Mouse (Mus musculus) G1E (cell line): ENCODE measurements around the gene Grin2b. TPM values are rescaled to one million over a fixed set of nuclear protein-coding genes. Genes with fewer than 3 reads are reported as not detected.

ENCODE experiments used
- ATAC-seq: 2 replicates; pipeline ENCODE4 v1.8.0; 2016; ENCODE audit warnings: mild to moderate bottlenecking; ENCODE audit not compliant: insufficient number of reproducible peaks, poor library complexity, low FRiP score, severe bottlenecking; ENCODE audit errors: extremely low read depth
- DNase-seq: peaks from one replicate; pipeline ENCODE4 v3.0.0; 2012; ENCODE audit warnings: low spot score
- H3K27me3 ChIP-seq: 2 replicates; pipeline ENCODE4 v1.6.1; 2012; ENCODE audit warnings: mild to moderate bottlenecking, low read length, inconsistent platforms; ENCODE audit not compliant: insufficient read depth
- H3K36me3 ChIP-seq: replicated peaks from 2 replicates; pipeline ENCODE3; 2012; ENCODE audit warnings: mild to moderate bottlenecking, inconsistent platforms
- H3K4me1 ChIP-seq: 2 replicates; pipeline ENCODE4 v1.6.1; 2012; ENCODE audit warnings: low read depth, low read length, inconsistent platforms, mixed read lengths; ENCODE audit not compliant: insufficient read depth
- H3K4me3 ChIP-seq: 2 replicates; pipeline ENCODE4 v1.5.1; 2012; ENCODE audit warnings: low read depth, mild to moderate bottlenecking, inconsistent platforms, low read length, moderate library complexity, mixed read lengths
- H3K9me3 ChIP-seq: replicated peaks from 2 replicates; pipeline ENCODE4 v1.6.1; 2012; ENCODE audit warnings: inconsistent platforms
- CTCF ChIP-seq: IDR thresholded peaks from 2 replicates; pipeline ENCODE4 v1.5.1; 2012; ENCODE audit warnings: low read depth, low read length, inconsistent platforms, mixed read lengths
- GATA1 ChIP-seq: IDR thresholded peaks from 2 replicates; pipeline ENCODE4 v1.6.1; 2012; ENCODE audit warnings: borderline replicate concordance, low read length, inconsistent platforms, mixed read lengths
- GATA2 ChIP-seq: IDR thresholded peaks from 2 replicates; pipeline ENCODE4 v1.6.1; 2012; ENCODE audit warnings: low read depth, low read length, inconsistent platforms, borderline replicate concordance
- POLR2AphosphoS5 ChIP-seq: IDR thresholded peaks from 2 replicates; pipeline ENCODE4 v1.6.1; 2012; ENCODE audit warnings: low read depth, low read length, inconsistent platforms; ENCODE audit not compliant: insufficient replicate concordance
- TAL1 ChIP-seq: conservative IDR thresholded peaks from 2 replicates; pipeline ENCODE4 v1.6.1; 2012; ENCODE audit warnings: low read depth, low read length, inconsistent platforms, mixed read lengths
- polyA plus RNA-seq: library from polyadenylated mRNA; stranded (reverse); fragments of >175 nt; gene quantifications from 2 replicates; pipeline ENCODE4 v1.2.3, GENCODE M21; 2012
- total RNA-seq, 2 experiments: library from RNA; stranded (forward) in 1 of 2; stranded (reverse) in 1 of 2; fragments of 200-1000 nt in 1 of 2; fragments of >200 nt in 1 of 2; fragmentation: Nextera tagmentation in 1 of 2; gene quantifications; 2 replicates each; pipeline ENCODE4 v1.2.3; 2014 to 2017

The Grin2b gene
- total and polyA plus RNA-seq, 3 experiments = 0.05 TPM; not detected in 2

- H3K9me3 ChIP-seq = peaks cover 72% of the 10 kb centered on the region
- ATAC-seq = no peak
These were observed 19.9 kb downstream of the Grin2b start for GRCm38 (mm10) chr6:136153444-136153843.

GRCm38 (mm10) chr6:136150064-136150463, 23.2 kb downstream of the Grin2b start:
- H3K4me3 ChIP-seq = no peak overlapping the region
- TF ChIP-seq GATA1 (no peak), TAL1 (no peak), CTCF (no peak), POLR2AphosphoS5 (no peak), GATA2 (no peak)
- ATAC-seq (no peak), DNase-seq (no peak)
- H3K9me3 ChIP-seq = peaks cover 73% of the 10 kb centered on the region
- no peaks in the 10 kb centered on the region for H3K4me1 ChIP-seq
- no peaks in the 10 kb centered on the region for H3K27me3 ChIP-seq
- H3K36me3 ChIP-seq = no peaks in the 10 kb centered on the region

More at GRCm38 (mm10) chr6:136153444-136153843, 19.9 kb downstream of the Grin2b start:
- H3K36me3 ChIP-seq = no peaks in the 10 kb centered on the region
- H3K27me3 ChIP-seq = no peaks in the 10 kb centered on the region
- no peaks in the 10 kb centered on the region for H3K4me1 ChIP-seq
- no peak for TF ChIP-seq GATA2
- TF ChIP-seq GATA1 = no peak
- TF ChIP-seq TAL1 = no peak
- TF ChIP-seq CTCF = no peak
- no peak for TF ChIP-seq POLR2AphosphoS5
- no peak overlapping the region for H3K4me3 ChIP-seq
- DNase-seq = no peak

- DNase-seq (no peak), ATAC-seq (no peak)
- Histone ChIP-seq H3K4me3 (no peak overlapping the region), H3K9me3 (peaks cover 69% of the 10 kb centered on the region), H3K36me3 (no peaks in the 10 kb centered on the region), H3K4me1 (no peaks in the 10 kb centered on the region), H3K27me3 (no peaks in the 10 kb centered on the region)
- TF ChIP-seq GATA1 (no peak), POLR2AphosphoS5 (no peak)
These were observed 33.3 kb downstream of the Grin2b start for GRCm38 (mm10) chr6:136139967-136140366.

GRCm38 (mm10) chr6:136130456-136130855, 42.9 kb downstream of the Grin2b start:
- no peak overlapping the region for H3K4me3 ChIP-seq
- no peaks in the 10 kb centered on the region for H3K27me3 ChIP-seq
- H3K9me3 ChIP-seq = peaks cover 55% of the 10 kb centered on the region
- H3K4me1 ChIP-seq = no peaks in the 10 kb centered on the region
- H3K36me3 ChIP-seq = no peaks in the 10 kb centered on the region
- ATAC-seq (no peak), DNase-seq (no peak)
- TF ChIP-seq GATA1 (no peak), CTCF (no peak), TAL1 (no peak), POLR2AphosphoS5 (no peak), GATA2 (no peak)

GRCm38 (mm10) chr6:136122593-136122992, 50.7 kb downstream of the Grin2b start:
- no peak for TF ChIP-seq GATA1
- no peak for TF ChIP-seq TAL1
- TF ChIP-seq GATA2 = no peak
- TF ChIP-seq POLR2AphosphoS5 = no peak
- no peak for TF ChIP-seq CTCF
- Histone ChIP-seq H3K36me3 (no peaks in the 10 kb centered on the region), H3K27me3 (no peaks in the 10 kb centered on the region), H3K4me1 (no peaks in the 10 kb centered on the region), H3K9me3 (peaks cover 53% of the 10 kb centered on the region), H3K4me3 (no peak overlapping the region)
- ATAC-seq = no peak
- DNase-seq = no peak

- Histone ChIP-seq H3K4me3 (no peak overlapping the region), H3K36me3 (no peaks in the 10 kb centered on the region), H3K9me3 (peaks cover 61% of the 10 kb centered on the region), H3K27me3 (no peaks in the 10 kb centered on the region), H3K4me1 (no peaks in the 10 kb centered on the region)
- TF ChIP-seq GATA2 (no peak), TAL1 (no peak), CTCF (no peak), GATA1 (no peak), POLR2AphosphoS5 (no peak)
- ATAC-seq (no peak), DNase-seq (no peak)
These were observed 55.9 kb downstream of the Grin2b start for GRCm38 (mm10) chr6:136117390-136117789.

GRCm38 (mm10) chr6:136113639-136114410, 59.5 kb downstream of the Grin2b start:
- ATAC-seq = no peak
- Histone ChIP-seq H3K27me3 (no peaks in the 10 kb centered on the region), H3K4me3 (no peak overlapping the region), H3K4me1 (no peaks in the 10 kb centered on the region), H3K36me3 (no peaks in the 10 kb centered on the region), H3K9me3 (peaks cover 52% of the 10 kb centered on the region)
- no peak for DNase-seq
- TF ChIP-seq CTCF = no peak
- TF ChIP-seq GATA1 = no peak
- no peak for TF ChIP-seq POLR2AphosphoS5
- TF ChIP-seq GATA2 = no peak
